Mouse (Mus musculus): ENCODE results near the gene Gm10477.
"Not testable (repeated sequence)": the region's sequence is repeated elsewhere in the genome, so short reads cannot be mapped to it uniquely, and the experiment has no call there.

The Gm10477 gene

DNA sequence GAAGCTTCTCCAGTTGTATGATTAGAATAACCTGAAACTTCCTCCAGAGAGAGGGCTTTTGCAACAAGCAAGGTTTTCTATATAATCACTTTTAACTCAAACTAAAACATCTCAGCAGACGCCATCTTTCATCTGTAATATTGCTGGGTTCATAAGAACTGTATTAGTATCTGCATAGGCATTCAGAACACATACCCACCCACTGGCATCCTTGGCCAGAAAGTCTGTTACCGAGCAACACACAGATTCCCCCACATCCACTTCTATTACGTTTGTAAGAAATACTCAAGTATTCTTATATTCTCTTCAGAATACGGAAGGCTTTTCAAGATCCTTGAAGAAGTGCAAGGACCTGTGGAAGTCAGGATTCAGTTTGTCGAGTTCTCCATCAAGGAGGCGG is at the start of gene Gm10477:
TSS of gene Gm10477 (plus strand) at position 301 of the 400 bp plus-strand sequence.
- DNase-seq, result not testable (repeated sequence)

DNA sequence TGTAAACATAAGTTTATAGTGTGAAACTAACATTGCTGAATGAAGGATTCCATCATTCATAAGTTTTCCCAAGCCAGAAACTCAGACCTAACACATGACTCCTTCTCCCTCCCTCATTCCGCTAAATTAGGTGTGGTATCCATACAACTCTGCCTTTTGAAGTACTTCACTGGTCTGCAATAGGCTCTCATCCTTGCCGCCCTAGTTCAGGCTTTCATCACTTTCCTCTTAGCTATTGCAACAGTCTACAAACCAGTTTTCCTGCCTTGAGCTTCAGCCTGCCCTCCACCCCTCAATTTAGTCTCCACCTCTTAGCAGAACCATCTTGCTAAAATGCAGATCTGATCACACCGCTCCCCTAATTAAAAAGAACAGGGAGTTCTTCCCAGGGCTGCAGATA is 47.0 kb upstream of the Gm10477 start:
- no peak for DNase-seq

DNA sequence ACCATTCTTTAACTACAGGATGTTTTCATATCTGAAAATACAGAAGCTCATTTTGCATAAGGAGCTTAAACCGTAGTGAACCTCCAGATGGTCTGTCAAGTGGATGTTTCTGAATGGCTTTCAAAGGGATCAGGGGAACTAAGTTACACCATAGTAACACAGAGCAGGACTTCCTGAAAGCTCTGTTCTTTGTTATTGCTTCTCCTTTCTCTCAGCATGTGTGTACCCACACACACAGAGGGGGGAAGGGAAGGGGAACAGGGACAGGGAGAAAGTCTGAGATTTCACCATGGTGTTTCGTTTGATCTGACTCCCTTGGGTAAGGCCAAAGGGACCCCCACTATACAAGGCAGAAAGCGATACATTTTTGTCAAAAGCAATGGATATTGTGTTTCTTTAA is 42.6 kb upstream of the Gm10477 start:
- DNase-seq, result no peak

DNA sequence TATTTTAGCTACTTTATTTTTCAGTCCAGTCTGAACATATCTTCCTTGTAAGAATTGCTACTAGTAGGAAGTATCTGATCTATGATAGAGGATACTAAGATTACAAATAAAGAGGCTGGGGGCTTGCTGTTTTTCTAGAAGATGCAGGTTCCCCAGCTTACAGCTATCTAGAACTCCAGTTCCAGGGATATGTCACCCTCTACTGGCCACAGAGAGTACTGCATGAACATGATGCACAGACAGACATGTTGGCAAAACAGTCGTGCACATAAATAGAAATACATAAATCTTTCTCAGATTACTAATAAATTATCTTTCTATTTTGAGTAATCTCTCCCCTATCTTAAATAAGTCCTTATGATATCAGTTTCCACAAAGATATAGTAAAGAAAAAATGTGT is 34.8 kb upstream of the Gm10477 start:
- DNase-seq, result peak; percentile 58

DNA sequence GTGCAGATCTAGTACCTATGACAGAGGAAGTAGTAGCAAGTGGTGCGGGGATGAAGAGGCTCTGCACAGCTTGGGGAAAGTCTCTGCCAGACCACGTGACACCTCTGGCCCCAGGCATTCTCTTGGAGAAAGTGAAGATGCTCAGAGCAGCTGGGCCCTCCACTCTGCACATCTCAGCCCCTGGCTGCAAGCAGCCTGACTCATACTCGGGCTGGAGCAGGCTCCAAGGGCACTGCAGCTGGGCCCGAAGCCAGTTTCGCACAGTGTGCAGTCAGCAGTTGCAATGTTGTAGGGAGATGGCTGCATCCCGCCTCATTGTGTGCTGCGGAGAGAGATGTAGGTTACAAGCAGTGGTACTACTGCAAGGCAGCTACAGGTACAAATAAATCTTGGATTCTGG is 27.3 kb upstream of the Gm10477 start:
- no peak for DNase-seq

DNA sequence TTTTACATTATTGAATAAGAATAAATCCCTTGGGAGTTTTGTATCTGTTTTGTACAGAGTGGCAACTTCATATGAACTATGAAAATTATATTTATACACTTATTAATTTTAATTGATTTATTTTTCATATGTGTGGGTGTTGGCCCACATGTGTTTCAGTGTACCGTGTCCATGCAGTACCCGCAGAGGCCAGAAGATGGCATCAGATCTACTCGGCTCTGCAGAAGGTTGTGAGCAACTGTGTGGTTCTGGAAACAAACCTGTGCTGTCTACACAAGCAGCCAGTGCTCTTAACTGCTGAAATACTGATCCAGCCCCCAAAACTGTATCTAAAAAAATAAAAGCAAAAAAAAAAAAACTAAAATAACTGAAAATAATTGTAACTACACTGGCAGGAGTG is 6.7 kb downstream of the Gm10477 start:
- DNase-seq, result peak; percentile 28

DNA sequence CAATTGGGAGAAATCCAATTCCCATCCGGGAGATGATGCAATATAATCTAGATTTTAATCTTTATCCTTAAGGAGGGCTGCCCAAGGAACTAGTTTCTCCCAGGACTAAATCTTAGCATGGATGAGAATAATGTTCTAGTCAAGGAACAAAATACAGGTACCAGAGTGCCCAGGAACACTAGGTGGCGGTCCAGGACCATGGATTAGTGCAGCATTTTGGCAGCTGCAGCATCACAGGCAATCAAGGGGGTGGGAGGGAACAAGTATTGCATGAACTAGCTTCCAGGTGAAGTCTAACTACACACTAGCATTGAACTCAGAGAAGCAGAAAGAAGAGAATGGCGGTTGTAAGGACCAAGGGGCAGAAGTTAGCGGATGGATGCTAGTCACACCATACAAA is 12.6 kb downstream of the Gm10477 start:
- no peak for DNase-seq

DNA sequence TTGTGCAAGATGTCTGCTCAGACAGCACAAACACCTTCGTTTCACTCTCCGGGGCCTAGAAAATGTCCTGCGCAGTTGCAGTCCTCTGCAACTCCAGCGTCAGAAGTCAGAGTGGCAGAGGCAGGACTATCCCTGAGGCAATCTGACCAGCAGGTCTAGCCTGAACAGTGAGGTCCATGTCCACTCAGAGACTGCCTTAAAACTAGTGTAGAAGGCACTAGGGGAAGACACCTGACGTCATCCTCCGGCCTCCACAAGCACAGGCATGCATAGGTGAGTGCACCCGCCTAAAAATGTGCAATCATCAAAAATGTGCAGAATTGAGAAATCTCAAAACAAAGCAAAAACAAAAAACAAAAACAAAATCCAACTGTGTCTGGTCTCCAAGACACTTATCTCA is 25.0 kb downstream of the Gm10477 start, which contains the start of gene Gm648:
TSS of gene Gm648 (minus strand) at position 101 of the 400 bp plus-strand sequence.
- no peak for DNase-seq

DNA sequence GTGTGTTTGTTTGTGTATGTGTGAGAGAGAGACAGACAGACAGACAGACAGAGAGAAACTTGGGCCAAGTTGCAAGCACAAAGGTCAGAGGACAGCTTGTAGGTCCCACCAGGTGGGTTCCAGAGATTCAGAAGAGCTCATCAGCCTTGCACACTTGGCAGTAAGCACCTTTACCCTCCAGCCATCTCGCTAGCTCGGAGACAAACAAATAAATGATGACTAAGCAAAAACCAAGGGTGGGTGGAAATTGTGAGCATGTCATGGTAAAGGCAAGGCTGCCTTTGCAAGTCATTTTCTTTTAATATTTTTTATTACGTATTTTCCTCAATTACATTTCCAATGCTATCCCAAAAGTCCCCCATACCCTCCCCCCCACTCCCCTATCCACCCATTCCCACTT is 29.0 kb downstream of the Gm10477 start:
- no peak for DNase-seq

DNA sequence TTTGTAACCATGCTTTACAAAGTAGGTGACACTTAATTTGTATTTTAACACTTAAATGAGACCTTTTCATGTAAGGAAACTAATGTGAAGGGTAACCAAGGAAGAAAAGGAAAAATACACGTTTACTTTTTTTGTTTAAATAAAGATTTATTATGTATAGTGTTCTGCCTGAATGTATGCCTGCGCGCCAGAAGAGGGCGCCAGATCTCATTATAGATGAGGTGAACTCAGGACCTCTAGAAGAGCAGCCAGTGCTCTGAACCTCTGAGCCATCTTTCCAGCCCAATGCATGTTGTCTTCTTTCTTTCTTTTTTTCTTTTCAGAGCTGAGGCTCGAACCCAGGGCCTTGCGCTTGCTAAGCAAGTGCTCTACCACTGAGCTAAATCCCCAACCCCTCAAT is 47.9 kb downstream of the Gm10477 start:
- no peak for DNase-seq

Measured in cerebellum, adult 11 months (tissue).